Comparison of ENCODE assay signal across 8 mouse cellular contexts in the genomic region with DNA sequence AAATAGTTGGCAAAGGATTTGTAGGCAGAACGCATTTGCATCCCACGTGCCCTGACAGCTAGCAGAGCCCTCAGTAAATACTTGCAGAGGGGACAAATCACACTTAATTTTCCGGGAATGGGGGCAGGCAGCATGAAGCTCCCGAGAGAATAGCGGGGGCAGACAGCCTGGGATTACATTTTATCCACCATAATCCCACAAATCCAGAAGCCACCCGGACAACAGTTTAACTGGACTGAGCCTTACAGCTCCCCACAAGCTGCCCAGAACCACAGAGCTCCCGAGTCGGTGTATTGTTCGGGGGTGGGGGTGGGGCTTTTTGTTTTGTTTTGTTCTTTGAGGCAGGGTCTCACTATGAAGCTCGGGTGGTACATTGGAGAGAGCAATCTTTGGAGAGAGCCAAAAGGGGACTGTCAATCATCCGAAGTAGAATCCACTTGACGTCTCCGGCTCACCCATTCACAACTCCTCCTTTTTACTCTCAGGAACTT. TPM values are rescaled to one million over a fixed set of nuclear protein-coding genes. Genes with fewer than 3 reads are reported as not detected.
DNase-seq lines count a peak whose midpoint lies in the region; ATAC-seq and TF ChIP-seq lines count a peak whose summit lies in the region.

No protein-coding gene starts in this region.

- peaks cover 21% of the 10 kb centered on the region for H3K4me1 ChIP-seq in forebrain, embryonic 13.5 days
- H3K4me1 ChIP-seq in lung, postnatal 0 days (ENCODE audit: insufficient read depth, low read depth, low read length), result peaks cover 9% of the 10 kb centered on the region; the same call in 1 of the 2 replicates

- peak overlapping the region; percentile 59 for H3K4me3 ChIP-seq in C2C12 (ENCODE audit: insufficient read depth, poor library complexity, severe bottlenecking)
- H3K4me3 ChIP-seq in forebrain, embryonic 13.5 days, result peak overlapping the region; percentile 64
- H3K4me3 ChIP-seq in lung, postnatal 0 days (ENCODE audit: low read depth, low read length), result peak overlapping the region; percentile 67

- no peak overlapping the region for H3K27ac ChIP-seq in forebrain, embryonic 13.5 days
- peak overlapping the region; percentile 74 for H3K27ac ChIP-seq in lung, postnatal 0 days (ENCODE audit: low read length)

- H3K9ac ChIP-seq in forebrain, embryonic 13.5 days, result peak overlapping the region; percentile 74
- peak overlapping the region; percentile 76 for H3K9ac ChIP-seq in lung, postnatal 0 days (replicated peaks; ENCODE audit: low read depth)

- H3K9me3 ChIP-seq in forebrain, embryonic 13.5 days (replicated peaks), result no peaks in the 10 kb centered on the region
- H3K9me3 ChIP-seq in lung, postnatal 0 days (ENCODE audit: low read length), result no peaks in the 10 kb centered on the region

- peak; percentile 53 for DNase-seq in embryo, embryonic 9.5 days (ENCODE audit: extremely low spot score)
- no peak for DNase-seq in embryo, embryonic 11 days
- peak; percentile 57 for DNase-seq in lung, postnatal 0 days (ENCODE audit: low spot score)
- DNase-seq in right cerebral cortex, adult 18-20 months, result no peak
- no peak for DNase-seq in adrenal gland, postnatal 14 days
- no peak for DNase-seq in adrenal gland, postnatal 25 days

- peak; percentile 32 for ATAC-seq in forebrain, embryonic 13.5 days
- ATAC-seq in lung, postnatal 0 days, result no peak

- WGBS in forebrain, embryonic 13.5 days, result 1% methylated on average over 13 of the region's 13 CpGs
- WGBS in lung, postnatal 0 days, result 3% methylated on average over 13 of the region's 13 CpGs

- peak overlapping the region; percentile 83 for H3K4me2 ChIP-seq in forebrain, embryonic 13.5 days
- peak overlapping the region; percentile 85 for H3K4me2 ChIP-seq in lung, postnatal 0 days (replicated peaks; ENCODE audit: low read depth, low read length)

- H3K79me2 ChIP-seq in C2C12 (ENCODE audit: control insufficient read depth, insufficient read depth), result peaks cover 41% of the 10 kb centered on the region

- no peaks in the 10 kb centered on the region for H3K36me3 ChIP-seq in C2C12 (ENCODE audit: control insufficient read depth, insufficient read depth)
- H3K36me3 ChIP-seq in forebrain, embryonic 13.5 days (ENCODE audit: poor library complexity, severe bottlenecking), result no peaks in the 10 kb centered on the region
- no peaks in the 10 kb centered on the region for H3K36me3 ChIP-seq in lung, postnatal 0 days (ENCODE audit: insufficient read depth, low read length)

- TF ChIP-seq EP300 in lung, postnatal 0 days (IDR thresholded peaks at IDR 0.05), result no peak

- H3K27me3 ChIP-seq in C2C12 (ENCODE audit: control insufficient read depth, insufficient read depth, insufficient read length), result no peaks in the 10 kb centered on the region
- H3K27me3 ChIP-seq in forebrain, embryonic 13.5 days, result peaks cover 32% of the 10 kb centered on the region
- 0 out of 2 replicates have a peak, but pooled peaks cover 3% of the 10 kb centered on the region for H3K27me3 ChIP-seq in lung, postnatal 0 days (replicated peaks; ENCODE audit: insufficient read depth, low read length)

- peak overlapping the region; percentile 25 for H3ac ChIP-seq in C2C12 (ENCODE audit: control insufficient read depth, insufficient read length, low read depth)

- TF ChIP-seq CTCF in C2C12 (IDR thresholded peaks at IDR 0.05; ENCODE audit: control insufficient read depth, insufficient read depth, insufficient read length), result no peak
- no peak for TF ChIP-seq CTCF in lung, postnatal 0 days (IDR thresholded peaks at IDR 0.05)

- peaks cover 26% of the 10 kb centered on the region for H3K79me3 ChIP-seq in C2C12 (ENCODE audit: low read depth)

TF ChIP-seq in C2C12, 6 proteins besides CTCF, POLR2A, EP300 and RAD21:
- TF ChIP-seq MYOD1 (IDR thresholded peaks at IDR 0.05; ENCODE audit: control insufficient read depth, insufficient read length, low read depth), result no peak
- TF ChIP-seq USF1 (IDR thresholded peaks at IDR 0.05; ENCODE audit: low read depth), result no peak
- TF ChIP-seq CEBPB (IDR thresholded peaks at IDR 0.05; ENCODE audit: low read depth), result no peak
- no peak for TF ChIP-seq MYOG (IDR thresholded peaks at IDR 0.05; ENCODE audit: control insufficient read depth, extremely low read depth, insufficient read length)
- no peak for TF ChIP-seq MAX (IDR thresholded peaks at IDR 0.05)
- no peak for TF ChIP-seq FOSL1 (IDR thresholded peaks at IDR 0.05; ENCODE audit: insufficient read depth, low read length, poor library complexity, severe bottlenecking)
TF ChIP-seq in C2C12: peak in this region for 0.

RNA-seq across cellular contexts. Expression of gene Dusp5, which starts 0.7 kb away (rescaled TPM):
- 22.5 TPM for polyA plus RNA-seq in C2C12 (2012; fragmentation: generic; extraction: Trizol)
- 1.5 and 1.8 TPM in 2 replicates for polyA plus RNA-seq in forebrain, embryonic 13.5 days (2015; fragmentation: Nextera tagmentation; extraction: Ambion mirVana)
- 10.6 and 10.9 TPM in 2 replicates for polyA plus RNA-seq in lung, postnatal 0 days (2015; fragmentation: Nextera tagmentation; extraction: Ambion mirVana)
- 8.5 and 11.8 TPM in 2 replicates for total RNA-seq in adrenal gland, postnatal 14 days (2021)
- 6.0 and 11.3 TPM in 2 replicates for total RNA-seq in adrenal gland, postnatal 25 days (2021)

Comparison
In these comparisons a context has a peak if more than half of its experiments do, and no peak if none do; other contexts are left out.
1. DNase-seq: peak in embryo, embryonic 9.5 days (single experiment) and lung, postnatal 0 days (single experiment); none in embryo, embryonic 11 days (single experiment), right cerebral cortex, adult 18-20 months (single experiment), adrenal gland, postnatal 14 days (single experiment) and adrenal gland, postnatal 25 days (single experiment).
2. Peak in every context shown above with its lines, with median percentiles within 50 percentile points of each other: H3K4me3 ChIP-seq.